Mouse (Mus musculus) telencephalon, adult 2 months (tissue): ENCODE data around the gene Zdhhc21.

Source experiments
- DNase-seq: peaks from one replicate; pipeline ENCODE4 v3.0.0-alpha.2; 2011; ENCODE audit warnings: low read depth, low spot score

Gene Zdhhc21

GRCm38 (mm10) chr4:82765513-82766216 lies 94.1 kb downstream of the Zdhhc21 start:
- no peak for DNase-seq

- no peak for DNase-seq
Measured at GRCm38 (mm10) chr4:82763586-82763985, 96.2 kb downstream of the Zdhhc21 start.

- DNase-seq: no peak
Measured at GRCm38 (mm10) chr4:82762430-82763119, 97.2 kb downstream of the Zdhhc21 start.

- no peak for DNase-seq
Measured at GRCm38 (mm10) chr4:82756295-82756626, 103.5 kb downstream of the Zdhhc21 start.

- no peak for DNase-seq
Measured at GRCm38 (mm10) chr4:82755616-82756294, 104.0 kb downstream of the Zdhhc21 start.
